Mouse (Mus musculus): ENCODE data around the gene Adar.
A peak's percentile ranks its signal among the peaks of the same experiment; 100 is the strongest.

GRCm38 (mm10) chr3:89714359-89715206, at the start of gene Adar:
- TF ChIP-seq POLR2A (IDR thresholded peaks at IDR 0.05; ENCODE audit: low read depth, low read length) (peak; percentile 70), CTCF (conservative IDR thresholded peaks at IDR 0.05 in 1 of 2, IDR thresholded peaks at IDR 0.05 in 1 of 2; ENCODE audit: low read depth in 2 of 2, low read length in 2 of 2) (peak; percentile 69 to 79), RAD21 (IDR thresholded peaks at IDR 0.05; ENCODE audit: low read depth, low read length) (peak; percentile 48), POLR2AphosphoS2 (IDR thresholded peaks at IDR 0.05; ENCODE audit: low read depth, low read length) (no peak), GABPA (IDR thresholded peaks at IDR 0.05; ENCODE audit: insufficient replicate concordance, low read depth, low read length) (no peak; the same call in 1 of the 2 replicates), ZC3H11A (IDR thresholded peaks at IDR 0.05; ENCODE audit: low read depth, low read length) (no peak), RCOR1 (conservative IDR thresholded peaks at IDR 0.05; ENCODE audit: low read depth, low read length) (no peak), TCF12 (IDR thresholded peaks at IDR 0.05; ENCODE audit: low read depth, low read length) (peak; percentile 60), CHD2 (IDR thresholded peaks at IDR 0.05; ENCODE audit: low read length) (no peak), ZKSCAN1 (IDR thresholded peaks at IDR 0.05; ENCODE audit: borderline replicate concordance, low read depth, low read length) (no peak), HCFC1 (IDR thresholded peaks at IDR 0.05; ENCODE audit: low read depth, low read length) (peak; percentile 83), EP300 (IDR thresholded peaks at IDR 0.05; ENCODE audit: low read length) (no peak), JUND (conservative IDR thresholded peaks at IDR 0.05; ENCODE audit: low read depth, low read length) (no peak), USF1 (IDR thresholded peaks at IDR 0.05; ENCODE audit: low read depth, low read length) (peak; percentile 75)
